Mouse (Mus musculus) frontal cortex, adult 2 months (tissue): ENCODE measurements around the gene A330070K13Rik. TPM values are rescaled to one million over a fixed set of nuclear protein-coding genes. Genes with fewer than 3 reads are reported as not detected.
A peak's percentile ranks its signal among the peaks of the same experiment; 100 is the strongest.

ENCODE experiments used
- DNase-seq, 2 experiments: peaks; one replicate each; pipeline ENCODE4 v3.0.0; 2022; ENCODE audit warnings: low spot score in 1 of 2; ENCODE audit errors: extremely low spot score in 1 of 2
- polyA plus RNA-seq: library from polyadenylated mRNA; depleted of rRNA; stranded (reverse); fragments of >200 nt; gene quantifications from 2 replicates; pipeline ENCODE4 v1.2.3, GENCODE M21; 2012; rRNA removed

A330070K13Rik gene
- 0.23 and 0.56 TPM in 2 replicates for polyA plus RNA-seq

DNA sequence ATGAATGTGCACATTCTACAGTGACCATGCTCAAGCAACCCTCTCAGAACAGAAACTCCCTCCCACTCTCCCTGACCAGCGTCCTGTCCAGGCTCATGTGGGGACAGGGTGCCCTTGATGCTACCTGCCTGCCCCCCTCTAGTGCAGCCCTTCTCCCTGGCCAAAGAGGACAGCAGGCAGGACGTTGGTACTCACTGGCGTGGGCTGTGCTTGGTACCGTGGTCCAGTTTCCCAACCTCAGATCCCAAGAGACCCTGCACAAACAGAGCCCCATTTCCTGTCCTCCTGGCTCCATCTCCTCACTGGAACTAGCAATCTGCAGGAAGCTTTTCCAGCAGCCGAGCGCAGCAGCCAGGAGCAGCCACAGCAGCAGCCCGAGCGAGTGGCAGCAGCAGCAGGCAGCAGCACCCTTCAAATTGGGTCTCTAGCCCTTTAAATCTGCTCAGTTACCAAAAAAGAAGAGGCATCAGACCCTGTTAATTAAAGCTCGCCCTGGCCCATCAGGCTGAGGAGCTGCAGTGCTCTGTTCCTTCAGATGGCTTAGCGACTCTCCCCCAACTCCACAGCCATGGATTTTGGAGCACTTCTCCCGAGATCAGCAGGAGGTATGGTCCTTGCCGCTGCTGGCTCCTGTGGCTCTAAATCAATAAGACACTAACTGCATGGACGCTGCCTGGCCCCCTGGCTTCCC is at the start of gene A330070K13Rik:
A330070K13Rik (minus strand) TSS at position 410 of the 691 bp plus-strand sequence.
- peak in 1 of 2 experiments; percentile 38 for DNase-seq

DNA sequence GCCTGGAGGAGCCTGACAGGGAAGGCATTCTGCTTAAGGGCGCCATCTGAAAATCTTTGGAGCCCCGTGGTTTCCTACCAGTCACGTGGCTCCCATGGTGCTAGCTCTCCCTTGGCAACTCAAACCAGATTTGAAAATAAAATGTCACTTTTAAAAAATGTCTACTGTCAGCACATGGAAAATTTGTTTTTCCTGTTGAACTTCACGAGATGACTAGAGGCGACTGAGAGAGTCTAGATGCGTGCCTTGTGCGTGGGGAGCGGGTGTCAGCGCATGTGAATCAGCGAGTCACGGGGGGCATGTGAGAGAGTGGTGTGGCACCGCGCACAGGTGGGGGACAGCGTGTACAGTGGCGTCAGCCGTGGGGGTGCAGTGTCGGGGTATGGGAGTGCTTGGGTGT is 27.1 kb upstream of the A330070K13Rik start:
- peak; percentile 48 to 66 for DNase-seq

DNA sequence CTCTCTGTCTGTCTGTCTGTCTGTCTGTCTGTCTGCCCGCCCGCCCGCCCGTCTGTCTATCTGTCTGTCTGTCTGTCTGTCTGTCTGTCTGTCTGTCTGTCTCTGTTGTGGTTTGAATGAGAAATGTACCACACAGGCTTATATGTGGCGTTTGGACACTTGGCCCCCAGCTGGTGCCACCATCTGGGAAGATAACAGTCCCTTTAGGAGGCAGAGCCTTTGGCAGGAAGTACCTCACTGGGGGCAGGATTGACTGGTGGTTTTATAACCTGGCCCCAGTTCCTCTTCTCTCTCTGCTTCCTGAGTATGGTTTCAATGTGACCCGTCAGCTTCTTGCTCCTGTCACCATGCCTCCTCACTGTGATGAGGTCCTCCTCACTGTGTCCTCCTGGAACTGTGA is 25.3 kb upstream of the A330070K13Rik start:
- no peak for DNase-seq

DNA sequence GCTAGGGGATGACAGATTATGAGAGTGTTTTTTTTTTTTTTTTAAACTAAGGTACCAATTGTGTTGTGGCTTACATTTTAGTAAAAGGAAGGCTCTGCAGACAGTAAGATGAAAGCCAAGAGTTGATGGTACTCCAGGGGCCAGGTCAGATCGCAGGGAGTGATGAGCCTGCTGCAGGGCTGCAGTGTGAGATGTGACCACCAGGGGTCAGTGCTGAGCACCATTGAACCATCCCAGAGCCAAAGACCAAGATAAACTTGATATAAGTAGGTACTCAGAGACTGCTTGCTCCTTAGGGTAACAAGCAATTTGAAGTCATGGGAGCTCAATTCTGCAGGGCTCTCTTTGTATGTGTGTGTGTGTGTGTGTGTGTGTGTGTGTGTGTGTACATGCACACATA is 20.8 kb upstream of the A330070K13Rik start:
- DNase-seq, result peak in 1 of 2 experiments; percentile 77

DNA sequence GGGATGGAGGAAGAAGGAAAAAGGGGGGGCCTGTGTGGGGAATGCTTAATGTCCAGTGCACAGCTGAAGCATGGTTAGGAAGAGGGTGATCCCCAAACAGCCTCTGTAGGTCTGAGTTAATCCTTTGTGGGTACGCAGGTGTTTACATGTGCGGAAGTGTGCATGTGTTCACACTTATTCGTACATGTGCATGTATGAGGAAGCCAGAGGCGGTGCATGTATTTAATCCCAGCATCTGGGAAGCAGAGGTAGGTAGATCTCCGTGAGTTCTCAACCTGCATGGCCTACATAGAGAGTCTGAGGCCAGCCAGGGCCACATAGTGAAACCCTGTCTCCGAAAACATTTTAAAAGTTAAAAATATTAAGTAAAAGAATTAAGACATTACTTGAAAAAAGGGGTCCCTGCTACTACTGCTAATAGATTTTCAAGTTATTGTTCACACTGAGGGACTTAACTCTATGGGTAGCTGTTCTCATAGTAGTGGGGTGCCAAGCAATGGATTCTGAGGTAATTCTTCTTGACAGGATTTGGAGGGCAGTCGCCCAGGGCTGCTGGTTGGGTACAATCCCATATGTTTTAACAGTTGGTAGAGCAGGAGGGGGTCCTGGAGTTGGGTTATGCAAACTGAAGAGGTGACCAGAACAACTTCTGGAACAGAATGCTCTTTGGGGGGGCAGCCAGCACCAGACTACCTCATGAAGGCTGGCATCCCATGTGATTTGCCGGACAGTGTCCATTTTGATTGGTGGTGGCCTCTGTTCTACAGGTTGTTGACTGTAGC is 15.9 kb upstream of the A330070K13Rik start:
- DNase-seq, result no peak

DNA sequence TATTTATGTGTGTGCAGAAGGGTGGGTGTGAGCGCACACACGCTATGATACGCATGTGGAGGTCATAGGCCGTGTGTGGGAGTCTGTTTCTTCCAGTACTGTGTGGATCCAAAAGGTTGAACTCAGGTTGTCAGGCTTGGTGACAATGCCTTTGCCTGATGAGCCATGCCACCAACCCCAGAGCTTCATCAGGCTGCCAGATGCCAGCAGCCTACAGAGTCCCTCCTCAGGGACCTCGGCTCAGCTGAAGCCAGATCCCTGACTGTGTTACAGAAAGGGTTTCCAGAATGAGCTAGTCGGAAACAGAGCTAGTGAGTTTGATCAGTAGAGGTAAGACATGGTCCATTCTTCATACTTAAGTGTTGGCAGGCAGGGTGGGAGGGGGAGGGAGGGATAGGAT is 10.7 kb upstream of the A330070K13Rik start:
- no peak for DNase-seq

DNA sequence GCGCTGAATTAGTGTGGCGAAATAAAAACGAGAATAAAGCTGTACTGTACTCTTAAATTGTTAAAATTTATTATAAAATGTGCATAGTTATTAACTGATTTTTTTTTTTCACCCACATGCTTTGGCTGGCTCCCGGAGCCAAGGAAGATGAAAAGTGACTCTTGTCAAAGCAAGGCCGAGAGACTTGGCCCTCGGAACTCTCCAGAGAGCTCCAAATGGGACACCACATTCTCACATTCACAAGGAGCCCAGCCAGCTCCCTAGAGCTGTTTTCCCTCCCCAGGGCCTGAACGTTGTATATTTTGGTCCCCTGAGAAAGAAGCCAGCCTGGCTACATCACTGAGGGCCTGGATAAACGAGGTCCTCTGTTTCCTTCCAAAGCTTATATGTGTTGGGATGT is 10.0 kb upstream of the A330070K13Rik start:
- DNase-seq, result no peak

DNA sequence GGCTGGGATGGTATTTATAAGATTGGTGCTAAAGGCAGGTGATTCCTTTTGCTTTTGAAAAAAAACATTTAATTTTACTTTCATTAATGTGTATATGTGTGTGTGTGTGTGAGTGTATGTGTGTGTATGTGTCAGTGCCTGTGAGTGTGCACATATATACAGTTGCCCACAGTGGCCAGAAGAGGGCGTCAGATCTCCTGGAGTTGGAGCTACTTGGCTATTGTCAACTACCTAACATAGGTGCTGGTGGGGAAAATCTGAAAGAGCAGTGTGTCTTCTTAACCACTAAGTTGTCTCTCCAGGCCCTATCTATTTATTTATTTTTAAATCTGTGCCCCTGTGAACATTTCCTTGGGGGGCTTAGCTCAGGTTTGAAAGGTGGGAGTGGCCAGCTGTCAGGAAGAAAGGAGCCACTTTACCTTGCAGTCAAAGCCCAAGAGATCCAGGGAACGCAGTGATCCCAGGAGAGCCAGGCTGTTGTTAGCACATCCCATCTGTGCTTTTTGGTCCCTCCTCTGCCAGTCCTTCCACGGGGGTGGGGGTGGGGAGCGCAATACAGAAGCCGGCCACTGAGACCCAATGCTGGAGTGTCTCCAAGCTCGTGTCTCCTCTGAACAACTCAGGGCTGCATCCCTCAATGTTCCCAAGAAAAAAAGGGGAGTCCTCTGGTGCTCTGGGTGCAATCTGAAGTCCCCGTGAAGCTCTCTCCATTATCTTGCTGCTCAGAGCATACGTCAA is 9.4 kb upstream of the A330070K13Rik start:
- DNase-seq, result no peak

DNA sequence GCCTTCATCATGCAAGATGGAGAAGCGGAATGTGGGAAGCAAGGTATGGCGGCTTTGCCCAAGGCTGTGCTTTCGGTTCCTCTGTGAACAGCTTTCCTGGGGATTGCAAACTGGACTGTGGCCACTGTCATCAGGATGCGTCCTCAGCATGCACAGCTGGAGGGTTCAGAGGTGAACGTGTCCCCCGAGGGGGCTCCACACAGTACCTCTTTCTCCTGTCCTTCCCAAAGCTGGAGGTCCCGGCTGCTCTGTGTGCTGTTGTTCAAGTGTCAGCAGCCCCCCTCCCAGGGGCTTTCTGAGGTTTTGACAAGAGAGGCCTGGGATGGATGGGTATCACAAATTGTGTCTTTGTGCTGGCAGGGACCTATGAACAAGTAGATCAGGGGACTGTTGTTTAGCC is 2.0 kb upstream of the A330070K13Rik start:
- DNase-seq, result no peak

DNA sequence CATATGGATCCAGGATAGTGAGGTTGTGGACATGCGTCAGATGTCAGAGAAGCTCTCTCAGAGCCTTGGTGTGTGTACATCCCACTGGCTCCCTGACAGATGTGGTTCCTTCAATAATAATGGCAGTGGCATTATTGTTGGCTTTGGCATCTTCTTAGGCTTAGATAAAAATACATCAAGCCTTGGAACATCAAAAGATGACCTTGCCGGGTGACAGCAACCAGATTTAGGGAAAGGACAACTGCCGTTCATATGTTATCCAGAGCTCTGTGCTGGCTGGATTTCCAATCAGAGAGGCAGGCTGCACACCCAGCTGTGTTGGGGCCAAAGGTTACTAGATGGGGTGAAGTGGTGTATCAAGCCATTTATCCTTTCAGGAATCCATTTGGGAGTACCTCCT is 9.0 kb downstream of the A330070K13Rik start:
- DNase-seq, result no peak

DNA sequence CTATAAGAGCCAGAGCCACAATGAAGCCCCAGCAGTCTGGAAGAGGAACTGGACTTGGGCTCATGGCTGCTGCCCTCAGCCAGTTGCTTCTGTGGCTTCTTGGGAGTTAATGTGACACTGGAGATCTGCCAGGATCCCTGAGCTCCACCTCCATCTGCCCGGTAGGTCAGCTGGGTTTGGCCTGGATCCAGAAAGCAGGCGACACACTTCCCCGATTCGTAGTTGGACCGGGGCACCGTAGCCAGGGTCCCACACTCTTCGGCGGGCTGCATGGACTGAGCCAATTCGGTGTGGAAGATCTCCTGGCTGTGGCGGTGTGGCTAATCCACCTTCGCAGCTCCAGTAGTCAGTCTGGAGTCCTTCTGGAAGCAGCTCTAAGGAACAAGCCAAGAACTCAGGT is 15.2 kb downstream of the A330070K13Rik start, which contains the start of gene Caln1:
Caln1 (plus strand) TSS at position 219 of the 400 bp plus-strand sequence.
- DNase-seq, result no peak

DNA sequence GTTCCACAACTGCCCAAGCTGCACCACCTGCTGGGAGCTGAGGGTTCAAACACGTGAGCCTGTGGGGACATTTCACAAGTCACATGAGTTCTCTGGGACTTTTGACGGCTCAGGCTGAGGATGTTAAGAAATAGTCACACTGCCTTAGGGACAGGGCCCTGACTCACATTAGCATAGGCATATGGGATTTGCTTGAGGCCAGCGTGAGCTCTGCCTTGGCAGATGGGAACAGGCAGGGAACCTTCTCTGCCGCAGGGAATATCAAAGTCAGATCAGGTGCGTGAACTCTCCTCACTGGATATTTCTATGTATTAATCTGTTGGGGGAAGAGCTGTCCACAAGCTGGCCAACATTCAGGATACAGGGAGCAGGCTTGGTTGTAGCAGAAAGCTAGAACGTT is 16.2 kb downstream of the A330070K13Rik start:
- DNase-seq, result no peak

DNA sequence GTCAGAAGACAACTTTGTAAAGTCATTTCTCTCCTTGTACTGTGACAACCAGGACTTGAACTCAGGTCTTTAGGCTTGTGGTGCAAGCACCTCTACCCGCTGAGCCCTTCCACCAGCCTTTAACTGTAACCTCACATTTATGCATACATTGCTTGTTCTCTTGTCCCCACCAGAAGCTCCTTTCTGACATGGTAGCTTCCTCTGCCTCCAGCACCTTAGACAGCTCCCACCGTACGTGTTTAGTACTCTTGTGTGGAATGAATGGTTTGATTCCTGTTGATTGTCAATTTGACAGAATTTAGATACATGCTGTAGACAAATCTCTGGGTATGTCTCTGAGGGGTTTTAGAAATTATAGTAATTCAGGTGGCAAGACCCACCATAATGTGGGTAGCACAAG is 20.7 kb downstream of the A330070K13Rik start:
- DNase-seq, result no peak

DNA sequence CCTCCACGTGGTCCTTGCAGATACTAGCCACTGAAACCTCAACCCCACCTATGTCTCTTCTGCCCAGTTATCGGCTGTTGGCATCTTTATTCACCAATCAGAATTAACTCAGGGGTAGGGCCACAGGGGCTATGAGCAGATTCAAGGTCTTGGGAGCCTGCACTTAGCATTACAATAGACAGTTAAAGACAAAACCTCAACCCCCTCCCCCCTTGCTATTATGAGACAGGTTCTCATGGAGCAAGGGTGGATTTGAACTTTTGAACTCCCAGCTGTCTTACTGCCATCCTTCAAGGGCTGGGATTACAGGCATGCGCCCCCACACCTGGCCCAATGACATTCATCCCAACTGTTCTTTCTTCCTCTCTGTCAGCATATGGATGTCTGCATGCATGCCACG is 21.3 kb downstream of the A330070K13Rik start:
- DNase-seq, result no peak

DNA sequence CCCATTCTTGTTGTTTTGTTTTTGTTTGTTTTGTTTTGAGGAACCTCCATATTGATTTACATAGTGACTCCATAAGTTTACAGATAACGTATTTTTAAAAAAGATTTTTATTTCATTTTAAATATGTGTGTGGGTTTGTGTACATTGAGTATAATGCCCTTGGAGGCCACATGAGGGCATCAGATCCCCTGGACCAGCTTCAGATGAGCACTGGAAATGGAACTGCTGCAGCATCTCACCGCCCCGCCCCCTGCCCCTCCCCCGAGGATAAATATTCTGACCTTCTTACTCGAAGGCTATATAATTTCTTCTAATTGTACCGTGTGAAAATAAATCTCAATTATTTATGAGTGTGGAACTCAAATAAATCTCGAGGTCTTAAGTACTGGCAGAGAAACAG is 29.2 kb downstream of the A330070K13Rik start:
- no peak for DNase-seq

DNA sequence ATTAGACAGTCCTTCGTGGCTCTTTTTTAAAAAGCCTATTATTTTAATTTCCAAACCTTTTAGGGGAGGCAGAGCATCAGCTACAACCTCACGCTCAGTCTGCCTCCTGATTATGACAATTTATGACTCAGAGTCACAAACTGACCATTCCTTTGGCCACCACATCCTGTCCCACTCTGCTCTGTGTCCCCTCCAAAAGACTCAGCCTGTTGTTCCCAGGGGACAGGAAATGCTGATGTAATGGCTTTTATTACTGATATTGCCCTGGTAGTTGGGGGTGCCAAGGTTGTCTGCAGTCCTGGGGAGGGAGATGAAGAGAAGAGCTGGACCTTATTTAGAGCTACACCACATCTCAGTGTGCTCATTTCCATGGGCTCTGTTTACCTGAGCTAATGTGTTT is 38.6 kb downstream of the A330070K13Rik start:
- no peak for DNase-seq

DNA sequence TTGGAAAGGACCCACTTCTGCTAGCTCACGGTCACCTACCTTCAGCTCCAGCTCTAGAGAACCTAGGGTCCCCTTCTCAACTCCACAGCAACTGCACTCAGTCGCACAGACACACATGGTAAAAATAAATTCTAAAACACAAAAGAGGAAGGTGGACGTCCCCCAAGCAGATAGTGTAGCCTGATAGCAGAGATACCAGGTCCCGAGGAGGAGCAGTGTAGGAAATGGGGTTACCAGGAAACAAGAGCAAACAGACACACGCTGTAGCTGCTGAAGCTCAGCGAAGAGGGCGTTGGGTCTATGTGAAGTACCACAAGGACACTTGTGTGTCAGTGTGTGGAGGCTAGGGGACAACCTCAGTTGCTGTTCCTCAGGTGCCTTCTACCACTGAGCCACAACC is 39.4 kb downstream of the A330070K13Rik start:
- DNase-seq, result no peak

DNA sequence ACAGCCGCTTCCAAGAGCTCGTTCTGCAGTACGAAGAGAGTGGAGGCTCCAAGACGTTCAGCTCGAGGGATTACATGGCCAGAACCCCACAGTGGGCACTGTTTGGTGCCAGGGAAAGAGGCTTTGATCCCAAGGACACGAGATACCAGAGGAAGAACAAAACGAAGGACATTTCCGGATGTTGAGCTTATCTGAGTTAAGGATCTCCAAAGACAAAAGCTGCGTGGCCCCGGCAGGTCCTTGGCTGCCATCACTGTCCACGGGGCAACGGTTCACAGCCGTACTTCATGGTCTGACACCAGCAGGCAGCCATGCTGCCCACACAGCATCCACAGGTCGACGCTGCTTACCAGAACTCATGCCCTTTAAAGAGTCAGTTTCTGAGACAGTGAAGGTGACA is 43.8 kb downstream of the A330070K13Rik start:
- DNase-seq, result no peak

DNA sequence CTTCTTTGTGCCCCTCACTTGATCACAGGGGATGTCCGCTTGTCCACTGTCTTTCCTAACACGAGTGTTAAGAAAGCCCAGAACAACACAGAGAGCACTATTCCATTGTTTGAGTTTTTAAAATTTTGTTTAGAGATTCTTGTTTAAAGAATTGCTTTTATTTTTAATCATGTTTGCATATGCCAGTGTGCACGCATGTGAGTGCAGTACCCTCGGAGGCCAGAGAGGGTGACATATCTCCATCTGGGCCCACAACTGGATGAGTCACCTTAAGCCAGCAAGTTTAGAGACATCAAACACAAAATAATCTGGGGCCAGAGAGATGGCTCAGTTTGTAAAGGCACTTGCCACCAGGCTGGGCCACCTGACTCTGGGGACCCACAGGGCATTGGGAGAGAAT is 49.0 kb downstream of the A330070K13Rik start:
- no peak for DNase-seq

DNA sequence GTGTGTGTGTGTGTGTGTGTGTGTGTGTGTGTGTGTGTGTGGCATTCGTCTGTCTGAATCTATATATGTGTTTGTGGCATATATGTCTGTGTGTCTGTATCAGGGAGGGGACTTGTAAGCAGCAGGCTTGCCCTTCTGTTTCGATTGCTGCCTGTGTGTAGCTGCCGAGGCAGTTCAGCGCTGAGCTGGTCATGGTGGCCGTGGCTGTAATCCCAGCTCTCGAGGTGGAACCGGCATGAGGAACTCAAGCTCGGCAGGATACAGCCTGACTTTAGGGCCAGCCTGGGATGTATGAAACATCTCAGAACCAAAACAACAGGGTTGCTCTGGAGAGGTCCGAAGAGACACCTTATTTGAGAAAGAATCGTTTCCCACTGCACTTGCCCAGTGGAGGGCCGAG is 50.5 kb downstream of the A330070K13Rik start:
- no peak for DNase-seq

DNA sequence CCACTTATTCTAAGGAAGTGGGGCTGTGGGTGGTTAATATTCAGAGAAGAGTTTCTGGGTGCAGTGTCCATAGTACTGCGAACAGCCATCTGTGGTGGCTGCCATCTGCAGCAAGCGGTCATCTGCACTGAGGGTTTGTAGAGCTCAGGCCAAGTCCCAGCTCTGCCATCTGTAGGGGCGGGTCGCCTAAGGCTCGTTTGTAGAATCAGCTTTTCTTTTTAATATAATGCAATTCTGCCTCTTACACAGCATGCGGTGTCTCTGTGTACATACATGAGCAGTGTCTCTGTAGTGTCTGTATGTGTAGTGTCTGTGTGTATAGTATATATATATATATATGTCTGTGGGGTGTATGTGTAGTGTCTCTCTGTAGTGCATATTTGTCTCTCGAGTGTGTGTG is 50.9 kb downstream of the A330070K13Rik start:
- DNase-seq, result no peak
